Mouse (Mus musculus) heart, adult 2 months (tissue): ENCODE results near the gene Runx2. TPM values are rescaled to one million over a fixed set of nuclear protein-coding genes. Genes with fewer than 3 reads are reported as not detected.

Source experiments
- DNase-seq, 2 experiments: peaks; one replicate each; pipeline ENCODE4 v3.0.0; 2021
- H3K27ac ChIP-seq: fragments of 200-600 bp; 2 replicates; pipeline ENCODE4 v1.8.1; 2022
- H3K27me3 ChIP-seq: fragments of 200-500 bp; 2 replicates; pipeline ENCODE4 v1.6.1; 2012; ENCODE audit warnings: mild to moderate bottlenecking, low read length, inconsistent platforms, mixed read lengths; ENCODE audit not compliant: control insufficient read depth, insufficient read depth
- H3K36me3 ChIP-seq: fragments of 200-500 bp; 2 replicates; pipeline ENCODE4 v1.6.1; 2012; ENCODE audit warnings: low read length, inconsistent platforms; ENCODE audit not compliant: control insufficient read depth, insufficient read depth
- H3K4me1 ChIP-seq: fragments of 200-500 bp; 2 replicates; pipeline ENCODE4 v1.6.1; 2011; ENCODE audit warnings: low read length; ENCODE audit not compliant: control insufficient read depth, insufficient read depth
- H3K4me3 ChIP-seq: fragments of 200-600 bp; 2 replicates; pipeline ENCODE4 v1.8.1; 2022
- H3K79me2 ChIP-seq: fragments of 200-500 bp; replicated peaks from 2 replicates; pipeline ENCODE4 v1.6.1; 2012; ENCODE audit warnings: mild to moderate bottlenecking, inconsistent platforms, low read length, moderate library complexity, mixed read lengths; ENCODE audit not compliant: control insufficient read depth, insufficient read depth
- H3K9ac ChIP-seq: fragments of 200-500 bp; 2 replicates; pipeline ENCODE4 v1.6.1; 2012; ENCODE audit warnings: low read depth, mild to moderate bottlenecking, control low read depth, inconsistent platforms, low read length, mixed read lengths
- CTCF ChIP-seq: fragments of 200-600 bp; IDR thresholded peaks from 2 replicates; pipeline ENCODE4 v1.8.1; 2022; ENCODE audit warnings: antibody characterized with exemption, mild to moderate bottlenecking, moderate library complexity
- EP300 ChIP-seq: fragments of 200-500 bp; IDR thresholded peaks from 2 replicates; pipeline ENCODE4 v1.6.1; 2011; ENCODE audit warnings: low read depth, low read length, control low read depth; ENCODE audit not compliant: insufficient read depth
- POLR2A ChIP-seq: fragments of 200-500 bp; IDR thresholded peaks from 2 replicates; pipeline ENCODE4 v1.6.1; 2011; ENCODE audit warnings: mild to moderate bottlenecking, low read depth, low read length, control low read depth; ENCODE audit not compliant: insufficient read depth
- WGBS: fragments of 180-500 bp; shearing (Covaris S2); methylation state at CpG from one replicate; pipeline ENCODE4 v1.1.7; 2018; 5-methylcytosine and 5-hydroxymethylcytosine counted together
- intact Hi-C: fragments of 180-260 bp; cut with DNase I; formaldehyde crosslinking; loops from one replicate; pipeline ENCODE4 v1.15.1; 2025
- polyA plus RNA-seq: library from polyadenylated mRNA; depleted of rRNA; stranded (reverse); fragments of >200 nt; gene quantifications from 2 replicates; pipeline ENCODE4 v1.2.3, GENCODE M21; 2012
- total RNA-seq, 2 experiments: library from RNA; stranded (reverse); gene quantifications; 2 replicates each; pipeline ENCODE4 v1.2.3; 2021

Gene Runx2
- total and polyA plus RNA-seq, 3 experiments: 0.41 to 0.76 (median 0.57) TPM

DNA sequence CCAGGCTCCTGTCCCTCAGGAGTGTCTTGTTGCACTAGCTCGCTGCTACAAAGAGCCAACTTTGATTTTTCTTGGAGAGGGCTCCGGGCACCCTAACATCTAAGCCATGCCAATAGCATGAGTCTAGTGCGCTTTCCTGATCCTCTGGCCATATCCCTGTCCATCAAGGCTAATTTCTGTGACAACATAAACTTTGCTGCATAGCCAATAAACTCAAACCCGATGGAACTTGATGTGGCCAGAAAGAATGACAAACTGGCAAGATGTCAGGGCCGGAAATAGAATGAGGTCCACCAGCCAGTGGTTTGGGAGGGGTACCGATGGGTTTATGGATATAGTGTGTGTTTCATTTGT lies 221.9 kb downstream of the Runx2 start:
- intact Hi-C loops: loop anchor here (10.0 kb wide), 1 partner anchor 142 kb away; no protein-coding TSS in a partner anchor
- Histone ChIP-seq H3K36me3 (no peaks in the 10 kb centered on the region), H3K9ac (no peak overlapping the region), H3K27me3 (no peaks in the 10 kb centered on the region), H3K4me3 (no peak overlapping the region), H3K4me1 (no peaks in the 10 kb centered on the region), H3K79me2 (no peaks in the 10 kb centered on the region), H3K27ac (no peak overlapping the region)
- DNase-seq: no peak
- TF ChIP-seq CTCF (no peak), POLR2A (no peak), EP300 (no peak)
- WGBS: 86% methylated on average over 6 of the region's 6 CpGs

DNA sequence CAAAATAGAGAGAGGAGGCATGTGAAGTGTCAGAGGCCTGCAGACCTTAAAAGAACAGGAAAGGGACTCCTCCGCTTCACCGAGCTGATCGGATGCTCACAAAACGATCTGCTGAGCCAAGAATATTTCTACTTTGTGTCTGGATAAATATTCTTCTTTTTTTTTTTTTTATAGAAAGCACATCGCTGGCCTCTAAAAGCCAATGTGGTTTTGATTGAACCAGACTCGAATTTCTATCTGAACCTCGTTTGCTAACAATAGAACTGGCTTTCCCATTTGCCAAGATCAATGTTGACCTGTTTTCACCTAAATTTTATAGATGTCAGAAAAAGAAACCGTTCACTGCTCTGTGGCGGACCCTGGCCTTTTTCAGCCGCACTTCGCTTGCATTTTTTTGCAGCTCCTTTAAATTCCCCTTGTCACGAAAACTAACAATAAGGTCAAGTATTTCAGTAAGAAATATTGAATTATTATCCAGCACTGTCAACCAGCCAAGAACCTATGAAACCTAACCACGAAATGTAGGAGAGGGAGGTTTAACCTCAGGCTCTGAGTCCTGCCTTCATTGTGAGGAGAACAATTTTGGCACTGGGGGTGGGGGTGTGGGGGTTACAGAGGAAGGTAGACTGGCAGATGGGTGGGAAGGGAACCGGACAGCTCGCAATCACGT lies 222.4 kb downstream of the Runx2 start:
- no peak for TF ChIP-seq CTCF
- no peak for TF ChIP-seq EP300
- no peak for DNase-seq
- H3K4me1 ChIP-seq: no peaks in the 10 kb centered on the region
- H3K36me3 ChIP-seq: no peaks in the 10 kb centered on the region
- H3K27me3 ChIP-seq: no peaks in the 10 kb centered on the region
- H3K79me2 ChIP-seq: no peaks in the 10 kb centered on the region
- intact Hi-C loops: loop anchor here (10.0 kb wide), 1 partner anchor 143 kb away; no protein-coding TSS in a partner anchor
- no peak overlapping the region for H3K27ac ChIP-seq
- no peak overlapping the region for H3K4me3 ChIP-seq
- no peak overlapping the region for H3K9ac ChIP-seq
- 77% methylated on average over 16 of the region's 16 CpGs for WGBS

DNA sequence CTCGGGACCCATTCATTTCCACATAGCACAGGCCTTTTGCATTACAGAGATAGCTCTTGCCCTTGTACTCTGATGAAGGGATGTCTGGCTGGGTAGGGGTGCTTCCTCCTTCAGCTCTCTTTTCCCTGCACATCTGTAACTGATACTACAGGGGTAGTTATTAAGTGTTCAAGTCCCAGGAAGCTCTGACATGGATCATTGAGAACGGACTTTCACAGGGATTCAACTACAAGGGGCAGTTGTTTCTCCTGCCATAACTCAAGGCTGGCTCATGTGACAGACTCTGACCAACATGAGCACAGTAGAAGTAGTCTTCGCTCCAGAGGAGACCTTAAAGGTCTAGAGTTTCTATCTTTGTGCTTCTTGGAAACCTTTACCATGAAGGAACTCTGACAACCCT lies 226.1 kb downstream of the Runx2 start:
- Histone ChIP-seq H3K27ac (no peak overlapping the region), H3K9ac (no peak overlapping the region), H3K79me2 (no peaks in the 10 kb centered on the region), H3K4me1 (no peaks in the 10 kb centered on the region), H3K36me3 (no peaks in the 10 kb centered on the region), H3K27me3 (no peaks in the 10 kb centered on the region), H3K4me3 (no peak overlapping the region)
- TF ChIP-seq EP300 (no peak), CTCF (no peak), POLR2A (no peak)
- WGBS: 64% methylated on average over 3 of the region's 3 CpGs
- DNase-seq: no peak
- intact Hi-C loops: no loop called here

DNA sequence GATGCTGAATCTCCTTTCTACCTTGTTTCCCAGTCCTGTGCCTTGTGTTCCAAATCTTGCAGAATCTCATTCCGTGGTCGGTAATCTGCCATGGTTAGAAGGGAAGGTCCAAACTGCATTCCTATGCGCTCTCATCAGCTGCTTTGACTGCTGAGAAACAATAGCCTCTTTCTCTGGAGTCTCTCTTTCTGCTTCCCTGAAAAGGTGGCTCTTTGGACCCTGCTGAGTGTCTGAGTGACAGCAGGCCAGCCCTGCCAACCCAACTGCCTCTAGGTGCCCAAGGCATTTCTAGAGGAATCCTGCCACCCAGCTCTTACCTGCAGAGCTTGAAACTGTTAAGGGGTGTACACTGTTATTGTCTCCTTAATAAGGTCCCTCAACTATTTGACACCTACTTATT lies 226.6 kb downstream of the Runx2 start:
- no peak for DNase-seq
- Histone ChIP-seq H3K36me3 (no peaks in the 10 kb centered on the region), H3K27me3 (no peaks in the 10 kb centered on the region), H3K9ac (no peak overlapping the region), H3K79me2 (no peaks in the 10 kb centered on the region), H3K27ac (no peak overlapping the region), H3K4me1 (no peaks in the 10 kb centered on the region), H3K4me3 (no peak overlapping the region)
- no peak for TF ChIP-seq POLR2A
- TF ChIP-seq CTCF: no peak
- TF ChIP-seq EP300: no peak
- 46% methylated on average over 3 of the region's 3 CpGs for WGBS
- intact Hi-C loops: no loop called here

DNA sequence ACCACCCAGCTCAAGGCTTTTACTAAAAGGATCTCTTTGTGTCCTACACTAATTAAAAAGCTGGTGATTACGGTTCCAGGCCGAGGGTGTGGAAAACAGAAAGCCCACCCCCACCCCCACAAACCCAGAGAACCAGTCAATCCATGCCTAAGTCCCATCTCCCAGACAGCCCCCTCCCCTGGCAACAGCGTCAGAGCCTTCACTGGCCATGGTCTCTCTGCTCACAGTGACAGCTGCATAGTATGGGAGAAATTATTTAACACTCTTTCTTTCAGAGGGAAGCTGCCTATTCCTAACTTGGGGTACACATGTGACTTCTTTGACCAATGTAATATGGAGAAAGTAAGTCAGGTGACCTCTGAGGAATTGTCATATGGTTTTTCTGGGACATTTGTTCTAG lies 228.4 kb downstream of the Runx2 start:
- H3K9ac ChIP-seq: no peak overlapping the region
- DNase-seq: no peak
- intact Hi-C loops: no loop called here
- no peaks in the 10 kb centered on the region for H3K27me3 ChIP-seq
- no peak for TF ChIP-seq CTCF
- H3K79me2 ChIP-seq: no peaks in the 10 kb centered on the region
- WGBS: 70% methylated on average over 3 of the region's 3 CpGs
- H3K27ac ChIP-seq: no peak overlapping the region
- no peaks in the 10 kb centered on the region for H3K36me3 ChIP-seq
- H3K4me1 ChIP-seq: no peaks in the 10 kb centered on the region
- H3K4me3 ChIP-seq: no peak overlapping the region

DNA sequence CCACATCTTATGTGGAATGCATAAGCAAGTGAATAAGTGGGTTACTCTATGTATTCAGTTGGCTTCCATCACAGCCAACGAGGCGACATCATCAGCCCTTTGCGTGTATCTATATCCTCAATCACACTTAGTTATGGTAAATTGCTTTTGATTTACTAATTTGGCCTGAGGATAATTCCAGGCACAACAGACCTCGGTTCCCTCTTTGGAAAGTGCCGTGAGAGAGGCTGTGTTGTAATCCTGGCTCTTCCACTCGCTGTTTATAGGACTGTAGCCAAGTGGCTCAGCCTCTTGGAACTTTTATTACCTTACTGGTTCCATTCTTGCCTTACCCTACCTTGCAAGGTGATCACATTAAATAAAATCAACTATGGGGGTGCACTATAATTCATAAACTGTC lies 229.8 kb downstream of the Runx2 start:
- Histone ChIP-seq H3K4me1 (no peaks in the 10 kb centered on the region), H3K27ac (no peak overlapping the region), H3K9ac (no peak overlapping the region), H3K27me3 (no peaks in the 10 kb centered on the region), H3K79me2 (no peaks in the 10 kb centered on the region), H3K4me3 (no peak overlapping the region), H3K36me3 (no peaks in the 10 kb centered on the region)
- intact Hi-C loops: no loop called here
- 75% methylated on average over 6 of the region's 6 CpGs for WGBS
- TF ChIP-seq EP300: no peak
- TF ChIP-seq CTCF: no peak
- no peak for TF ChIP-seq POLR2A
- no peak for DNase-seq
